Mouse (Mus musculus): ENCODE results near the gene 2310011J03Rik. TPM values are rescaled to one million over a fixed set of nuclear protein-coding genes. Genes with fewer than 3 reads are reported as not detected.

2310011J03Rik gene
- polyA plus RNA-seq, 1 experiment from 2014 or later, result 32.8 TPM

GRCm38 (mm10) chr10:80281304-80281703, 39.0 kb downstream of the 2310011J03Rik start:
- H3K27me3 ChIP-seq (replicated peaks; ENCODE audit: control insufficient read depth, insufficient read depth, low read length), result no peaks in the 10 kb centered on the region
- no peak overlapping the region for H3K27ac ChIP-seq (ENCODE audit: low read depth, low read length)
- H3K4me1 ChIP-seq (ENCODE audit: control insufficient read depth, insufficient read depth, low read depth, low read length), result no peaks in the 10 kb centered on the region; the same call in 1 of the 2 replicates
- no peak overlapping the region for H3K4me2 ChIP-seq (ENCODE audit: low read length)
- no peak overlapping the region for H3K9ac ChIP-seq (ENCODE audit: low read depth, low read length)
- no peak overlapping the region for H3K4me3 ChIP-seq (ENCODE audit: low read length)
- ATAC-seq, result no peak
- WGBS, result 81% methylated on average over 7 of the region's 7 CpGs
- peaks cover 50% of the 10 kb centered on the region for H3K36me3 ChIP-seq (ENCODE audit: control insufficient read depth, insufficient read depth, low read length)
- H3K9me3 ChIP-seq (ENCODE audit: control insufficient read depth, low read length), result no peaks in the 10 kb centered on the region

GRCm38 (mm10) chr10:80279273-80279672, 41.1 kb downstream of the 2310011J03Rik start:
- H3K9me3 ChIP-seq (ENCODE audit: control insufficient read depth, low read length), result no peaks in the 10 kb centered on the region
- no peak for ATAC-seq
- no peak overlapping the region for H3K4me3 ChIP-seq (ENCODE audit: low read length)
- H3K36me3 ChIP-seq (ENCODE audit: control insufficient read depth, insufficient read depth, low read length), result peaks cover 41% of the 10 kb centered on the region
- no peak overlapping the region for H3K27ac ChIP-seq (ENCODE audit: low read depth, low read length)
- no peak overlapping the region for H3K9ac ChIP-seq (ENCODE audit: low read depth, low read length)
- H3K4me2 ChIP-seq (ENCODE audit: low read length), result no peak overlapping the region
- H3K4me1 ChIP-seq (ENCODE audit: control insufficient read depth, insufficient read depth, low read depth, low read length), result no peaks in the 10 kb centered on the region; the same call in 1 of the 2 replicates
- H3K27me3 ChIP-seq (replicated peaks; ENCODE audit: control insufficient read depth, insufficient read depth, low read length), result no peaks in the 10 kb centered on the region
- WGBS, result 92% methylated on average over 12 of the region's 12 CpGs

GRCm38 (mm10) chr10:80278390-80278789, 41.9 kb downstream of the 2310011J03Rik start:
- Histone ChIP-seq H3K27me3 (replicated peaks; ENCODE audit: control insufficient read depth, insufficient read depth, low read length) (no peaks in the 10 kb centered on the region), H3K4me2 (ENCODE audit: low read length) (no peak overlapping the region), H3K9me3 (ENCODE audit: control insufficient read depth, low read length) (no peaks in the 10 kb centered on the region), H3K9ac (ENCODE audit: low read depth, low read length) (no peak overlapping the region), H3K27ac (ENCODE audit: low read depth, low read length) (no peak overlapping the region), H3K4me3 (ENCODE audit: low read length) (no peak overlapping the region), H3K36me3 (ENCODE audit: control insufficient read depth, insufficient read depth, low read length) (peaks cover 35% of the 10 kb centered on the region), H3K4me1 (ENCODE audit: control insufficient read depth, insufficient read depth, low read depth, low read length) (no peaks in the 10 kb centered on the region; the same call in 1 of the 2 replicates)
- ATAC-seq, result no peak
- 94% methylated on average over 9 of the region's 9 CpGs for WGBS

DNA sequence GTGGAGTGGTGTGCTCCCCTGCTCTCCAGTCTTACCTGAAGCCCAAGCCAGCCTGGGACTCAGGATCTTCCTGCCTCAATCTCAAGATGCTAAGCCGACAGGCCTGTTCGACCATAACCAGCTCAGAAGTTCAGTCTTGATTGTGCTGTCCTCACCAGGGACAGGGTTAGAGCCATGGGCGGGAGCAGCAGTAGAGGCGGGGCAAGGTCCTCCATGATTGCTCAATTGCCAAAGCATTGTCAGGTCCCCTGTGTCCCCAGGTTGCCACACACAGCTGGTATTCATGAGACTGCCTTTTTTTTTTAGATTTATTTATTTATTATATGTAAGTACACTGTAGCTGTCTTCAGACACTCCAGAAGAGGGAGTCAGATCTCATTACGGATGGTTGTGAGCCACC, 44.1 kb downstream of the 2310011J03Rik start:
- no peak overlapping the region for H3K27ac ChIP-seq (ENCODE audit: low read depth, low read length)
- no peaks in the 10 kb centered on the region for H3K9me3 ChIP-seq (ENCODE audit: control insufficient read depth, low read length)
- H3K4me2 ChIP-seq (ENCODE audit: low read length), result no peak overlapping the region
- no peak overlapping the region for H3K4me3 ChIP-seq (ENCODE audit: low read length)
- peaks cover 7% of the 10 kb centered on the region; the same call in 1 of the 2 replicates for H3K4me1 ChIP-seq (ENCODE audit: control insufficient read depth, insufficient read depth, low read depth, low read length)
- ATAC-seq, result no peak
- H3K27me3 ChIP-seq (replicated peaks; ENCODE audit: control insufficient read depth, insufficient read depth, low read length), result no peaks in the 10 kb centered on the region
- 85% methylated on average over 4 of the region's 5 CpGs for WGBS
- peaks cover 34% of the 10 kb centered on the region for H3K36me3 ChIP-seq (ENCODE audit: control insufficient read depth, insufficient read depth, low read length)
- no peak overlapping the region for H3K9ac ChIP-seq (ENCODE audit: low read depth, low read length)

- WGBS, result 85% methylated on average over 3 of the region's 3 CpGs
These were observed 46.5 kb downstream of the 2310011J03Rik start for GRCm38 (mm10) chr10:80273847-80274246.

GRCm38 (mm10) chr10:80271870-80272585, 48.3 kb downstream of the 2310011J03Rik start:
- Histone ChIP-seq H3K27ac (ENCODE audit: low read depth, low read length) (no peak overlapping the region), H3K36me3 (ENCODE audit: control insufficient read depth, insufficient read depth, low read length) (peaks cover 4% of the 10 kb centered on the region)
- WGBS, result 91% methylated on average over 8 of the region's 8 CpGs

More at GRCm38 (mm10) chr10:80273847-80274246, 46.5 kb downstream of the 2310011J03Rik start:
- H3K4me2 ChIP-seq (ENCODE audit: low read length), result no peak overlapping the region
- no peaks in the 10 kb centered on the region for H3K27me3 ChIP-seq (replicated peaks; ENCODE audit: control insufficient read depth, insufficient read depth, low read length)
- no peak overlapping the region for H3K9ac ChIP-seq (ENCODE audit: low read depth, low read length)
- no peak overlapping the region for H3K27ac ChIP-seq (ENCODE audit: low read depth, low read length)
- H3K4me3 ChIP-seq (ENCODE audit: low read length), result no peak overlapping the region
- no peaks in the 10 kb centered on the region for H3K9me3 ChIP-seq (ENCODE audit: control insufficient read depth, low read length)
- no peak for ATAC-seq
- peaks cover 23% of the 10 kb centered on the region for H3K4me1 ChIP-seq (ENCODE audit: control insufficient read depth, insufficient read depth, low read depth, low read length)
- H3K36me3 ChIP-seq (ENCODE audit: control insufficient read depth, insufficient read depth, low read length), result peaks cover 22% of the 10 kb centered on the region

DNA sequence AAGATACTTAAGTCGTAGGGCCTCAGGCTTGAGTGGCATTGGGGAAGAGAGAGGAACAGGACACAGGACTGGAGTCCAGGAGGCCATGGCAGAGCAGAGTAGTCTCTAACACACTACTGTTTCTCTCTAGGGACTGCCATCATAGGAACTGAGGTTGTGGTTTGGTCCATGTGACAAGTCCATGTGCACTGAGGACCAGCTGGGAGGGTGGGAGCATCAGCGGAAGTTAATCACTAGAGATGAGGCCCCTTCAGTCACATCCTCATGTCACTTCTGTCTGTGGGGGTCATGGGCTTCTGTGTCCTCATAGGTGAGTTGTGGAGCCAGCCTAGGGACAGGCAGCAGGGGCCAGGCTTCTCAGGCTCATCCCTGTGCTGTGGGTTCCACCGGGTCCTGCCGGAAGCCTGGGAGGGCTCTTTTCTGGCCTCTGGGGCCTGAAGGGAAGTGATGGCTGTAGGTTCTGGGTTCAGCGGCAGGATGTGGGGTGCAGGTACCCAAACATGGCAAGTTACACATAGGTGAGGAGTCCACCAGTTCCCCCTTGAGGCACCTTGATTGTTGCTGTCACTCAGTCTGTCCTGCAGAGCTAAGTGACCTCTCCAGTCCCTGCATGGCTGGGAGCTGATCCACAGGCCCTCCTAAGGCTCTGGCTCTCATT, 49.0 kb downstream of the 2310011J03Rik start:
- Histone ChIP-seq H3K4me2 (ENCODE audit: low read length) (no peak overlapping the region), H3K27ac (ENCODE audit: low read depth, low read length) (no peak overlapping the region; the same call in 1 of the 2 replicates), H3K27me3 (replicated peaks; ENCODE audit: control insufficient read depth, insufficient read depth, low read length) (no peaks in the 10 kb centered on the region), H3K4me1 (ENCODE audit: control insufficient read depth, insufficient read depth, low read depth, low read length) (peaks cover 46% of the 10 kb centered on the region), H3K36me3 (ENCODE audit: control insufficient read depth, insufficient read depth, low read length) (peaks cover 3% of the 10 kb centered on the region; the same call in 1 of the 2 replicates), H3K4me3 (ENCODE audit: low read length) (no peak overlapping the region), H3K9me3 (ENCODE audit: control insufficient read depth, low read length) (no peaks in the 10 kb centered on the region), H3K9ac (ENCODE audit: low read depth, low read length) (peak overlapping the region; percentile 15; the same call in 1 of the 2 replicates)
- no peak for ATAC-seq
- WGBS, result 84% methylated on average over 5 of the region's 5 CpGs

More at GRCm38 (mm10) chr10:80271870-80272585, 48.3 kb downstream of the 2310011J03Rik start:
- no peak for ATAC-seq
- no peak overlapping the region; the same call in 1 of the 2 replicates for H3K9ac ChIP-seq (ENCODE audit: low read depth, low read length)
- H3K9me3 ChIP-seq (ENCODE audit: control insufficient read depth, low read length), result no peaks in the 10 kb centered on the region
- H3K4me2 ChIP-seq (ENCODE audit: low read length), result no peak overlapping the region
- no peaks in the 10 kb centered on the region for H3K27me3 ChIP-seq (replicated peaks; ENCODE audit: control insufficient read depth, insufficient read depth, low read length)
- peaks cover 39% of the 10 kb centered on the region for H3K4me1 ChIP-seq (ENCODE audit: control insufficient read depth, insufficient read depth, low read depth, low read length)
- H3K4me3 ChIP-seq (ENCODE audit: low read length), result no peak overlapping the region

DNA sequence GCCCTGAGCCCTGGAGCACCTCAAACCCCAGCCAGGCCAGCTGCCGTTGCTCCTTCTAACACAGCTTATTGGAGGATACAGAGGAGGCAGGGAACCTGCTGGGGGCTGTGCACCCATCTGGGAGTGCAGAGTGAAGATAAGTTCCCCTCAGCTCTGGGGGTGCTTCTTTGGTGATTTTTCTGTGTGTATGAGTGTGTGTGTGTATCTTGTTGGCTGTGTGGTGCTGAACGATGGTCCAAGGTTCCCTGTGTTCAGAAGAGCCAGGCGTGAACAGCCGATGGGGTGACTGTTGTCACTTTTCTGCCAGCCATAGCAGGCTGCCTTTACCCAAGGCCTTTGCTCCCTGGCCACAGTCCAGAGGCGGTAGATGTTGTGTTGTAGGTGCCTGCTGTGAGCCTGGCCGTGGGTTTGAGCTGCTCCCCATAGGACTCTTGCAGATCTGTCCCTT, 49.6 kb downstream of the 2310011J03Rik start:
- Histone ChIP-seq H3K9me3 (ENCODE audit: control insufficient read depth, low read length) (no peaks in the 10 kb centered on the region), H3K36me3 (ENCODE audit: control insufficient read depth, insufficient read depth, low read length) (peaks cover 3% of the 10 kb centered on the region; the same call in 1 of the 2 replicates), H3K4me1 (ENCODE audit: control insufficient read depth, insufficient read depth, low read depth, low read length) (peaks cover 52% of the 10 kb centered on the region), H3K4me3 (ENCODE audit: low read length) (no peak overlapping the region), H3K27me3 (replicated peaks; ENCODE audit: control insufficient read depth, insufficient read depth, low read length) (no peaks in the 10 kb centered on the region), H3K9ac (ENCODE audit: low read depth, low read length) (peak overlapping the region; percentile 47), H3K27ac (ENCODE audit: low read depth, low read length) (peak overlapping the region; percentile 12; the same call in 1 of the 2 replicates), H3K4me2 (ENCODE audit: low read length) (no peak overlapping the region)
- no peak for ATAC-seq
- WGBS, result 66% methylated on average over 6 of the region's 6 CpGs

- no peak for ATAC-seq
- Histone ChIP-seq H3K9ac (ENCODE audit: low read depth, low read length) (peak overlapping the region; percentile 47), H3K9me3 (ENCODE audit: control insufficient read depth, low read length) (no peaks in the 10 kb centered on the region), H3K36me3 (ENCODE audit: control insufficient read depth, insufficient read depth, low read length) (peaks cover 3% of the 10 kb centered on the region; the same call in 1 of the 2 replicates), H3K4me1 (ENCODE audit: control insufficient read depth, insufficient read depth, low read depth, low read length) (peaks cover 55% of the 10 kb centered on the region), H3K4me2 (ENCODE audit: low read length) (no peak overlapping the region), H3K4me3 (ENCODE audit: low read length) (no peak overlapping the region), H3K27me3 (replicated peaks; ENCODE audit: control insufficient read depth, insufficient read depth, low read length) (no peaks in the 10 kb centered on the region), H3K27ac (ENCODE audit: low read depth, low read length) (no peak overlapping the region)
- WGBS, result 96% methylated on average over 2 of the region's 2 CpGs
These were observed 50.2 kb downstream of the 2310011J03Rik start for GRCm38 (mm10) chr10:80270099-80270498.
